Mouse (Mus musculus): ENCODE results near the gene Iqcf4.
"Not testable (repeated sequence)": the region's sequence is repeated elsewhere in the genome, so short reads cannot be mapped to it uniquely, and the experiment has no call there.

The Iqcf4 gene

DNA sequence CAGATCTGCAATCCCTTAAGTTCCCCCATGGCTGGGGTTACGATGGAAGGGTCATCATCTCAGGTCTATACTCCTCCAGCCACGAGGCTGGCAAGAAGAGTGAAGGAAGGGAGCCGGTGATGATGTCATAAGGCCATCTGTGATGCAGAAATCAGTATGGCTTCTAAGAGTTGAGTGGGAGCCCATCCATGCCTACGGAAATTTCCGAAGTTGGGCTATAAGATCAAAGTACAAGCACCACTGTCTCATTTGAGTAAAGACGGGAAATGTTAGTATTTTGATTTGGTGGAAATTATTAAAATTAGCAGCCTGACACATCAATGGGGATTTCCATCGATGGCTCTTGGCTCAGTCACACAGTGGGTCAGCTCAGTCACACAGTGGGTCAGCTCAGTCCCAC, at the start of gene Iqcf4:
Iqcf4 (minus strand) TSS at position 101 of the 400 bp plus-strand sequence.
- DNase-seq (ENCODE audit: low read depth, low spot score) = no peak

GRCm38 (mm10) chr9:106617496-106617895, 46.7 kb upstream of the Iqcf4 start:
- no peak for DNase-seq (ENCODE audit: low read depth, low spot score)

DNA sequence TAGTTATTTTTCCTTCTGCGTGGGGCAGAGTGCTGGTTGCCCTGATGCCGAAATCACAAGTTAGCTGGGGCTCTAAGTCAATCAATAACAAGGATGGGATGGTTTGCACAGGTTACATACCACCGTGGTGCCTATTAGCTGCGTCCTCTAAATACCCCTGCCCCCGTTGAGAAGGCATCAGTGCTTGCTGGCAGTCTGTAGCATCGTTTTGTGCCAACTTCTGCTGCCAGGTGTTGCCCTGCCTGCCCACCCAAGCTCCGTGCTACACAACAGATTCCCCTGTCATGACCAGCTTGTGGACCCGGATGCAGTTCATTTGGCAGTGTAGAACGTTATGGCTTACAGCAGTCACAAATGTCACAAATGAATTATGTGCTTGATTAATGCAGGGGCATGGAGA, 45.5 kb upstream of the Iqcf4 start:
- DNase-seq (ENCODE audit: low read depth, low spot score) = no peak

GRCm38 (mm10) chr9:106614616-106615015, 43.8 kb upstream of the Iqcf4 start:
- DNase-seq (ENCODE audit: low read depth, low spot score) = no peak

DNA sequence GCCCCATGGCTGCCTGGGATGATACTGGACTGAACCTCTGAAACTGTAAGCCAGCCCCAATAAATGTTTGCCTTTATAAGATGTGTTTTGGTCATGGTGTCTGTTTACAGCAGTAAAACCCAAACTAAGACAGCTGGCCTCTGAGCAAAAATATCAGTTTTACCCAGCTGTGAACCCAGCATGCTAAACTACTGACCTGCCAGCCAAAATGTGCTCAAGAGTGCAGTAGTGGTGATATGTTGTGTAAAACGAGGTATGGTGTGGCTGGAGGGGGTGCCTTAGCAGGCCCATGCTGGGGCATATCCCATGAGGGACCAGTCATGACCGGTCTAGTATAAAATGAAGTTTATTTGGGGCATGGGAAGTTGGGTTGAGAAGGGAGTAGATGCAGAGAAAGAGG, 43.2 kb upstream of the Iqcf4 start:
- DNase-seq (ENCODE audit: low read depth, low spot score) = no peak

DNA sequence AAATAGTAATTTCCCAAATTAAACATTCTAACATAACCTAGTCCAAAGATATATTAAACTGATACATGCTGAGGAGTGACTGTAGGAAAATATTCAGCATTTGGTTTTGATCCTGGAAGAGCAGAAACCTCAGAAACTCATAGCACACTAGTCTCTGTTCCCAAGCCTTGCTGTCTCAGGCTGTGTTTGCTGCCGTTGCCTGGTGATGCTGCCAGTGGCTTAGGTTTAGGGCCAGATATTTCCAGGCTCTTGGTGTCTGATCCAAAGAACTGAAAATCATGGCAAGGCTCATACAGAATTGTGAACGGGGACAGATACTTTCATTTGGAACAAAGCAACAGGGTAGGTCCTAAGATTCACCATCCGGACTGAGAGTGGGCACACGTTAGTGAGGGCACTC, 39.9 kb upstream of the Iqcf4 start:
- DNase-seq (ENCODE audit: low read depth, low spot score) = no peak

GRCm38 (mm10) chr9:106600546-106600945, 29.8 kb upstream of the Iqcf4 start:
- peak; percentile 4 for DNase-seq (ENCODE audit: low read depth, low spot score)

DNA sequence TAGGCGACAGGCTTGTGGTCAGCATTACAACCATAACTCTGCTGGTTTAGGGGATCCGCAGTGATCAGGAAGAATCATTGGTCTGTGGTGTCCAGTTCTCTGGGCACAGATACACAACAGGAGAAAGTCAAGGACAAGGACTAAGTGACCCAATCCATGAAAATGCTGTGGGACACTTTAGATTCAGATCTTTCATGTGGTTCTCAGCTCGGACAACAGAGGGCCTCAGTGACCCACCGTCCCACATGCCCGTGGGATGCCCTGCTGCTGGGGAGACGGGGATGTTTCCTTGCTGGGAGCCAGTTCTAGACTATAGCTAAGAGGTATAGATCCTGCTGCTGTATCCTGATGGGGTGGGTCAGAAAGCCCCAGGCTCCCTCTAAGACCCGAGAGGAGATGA, 27.7 kb upstream of the Iqcf4 start:
- no peak for DNase-seq (ENCODE audit: low read depth, low spot score)

DNA sequence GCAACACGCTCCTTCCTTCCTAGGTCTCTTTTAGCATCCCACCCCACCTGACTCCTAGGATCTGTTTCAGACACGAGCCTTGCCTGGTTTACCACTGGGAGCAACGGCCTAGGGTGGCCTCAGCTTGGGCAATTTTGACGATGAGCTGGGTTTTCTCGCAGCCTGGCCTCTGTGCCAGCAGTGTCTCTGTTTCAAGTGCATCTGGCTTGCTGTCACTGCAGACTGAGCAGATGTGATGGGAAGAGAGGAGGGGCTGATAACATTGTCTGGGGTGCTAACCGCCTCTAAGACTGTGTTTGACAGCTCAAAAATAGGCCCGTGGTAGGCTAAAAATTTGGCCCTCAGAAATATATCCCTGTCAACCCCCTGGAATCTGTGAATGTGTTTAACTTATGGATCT, 25.0 kb upstream of the Iqcf4 start:
- DNase-seq (ENCODE audit: low read depth, low spot score) = no peak

DNA sequence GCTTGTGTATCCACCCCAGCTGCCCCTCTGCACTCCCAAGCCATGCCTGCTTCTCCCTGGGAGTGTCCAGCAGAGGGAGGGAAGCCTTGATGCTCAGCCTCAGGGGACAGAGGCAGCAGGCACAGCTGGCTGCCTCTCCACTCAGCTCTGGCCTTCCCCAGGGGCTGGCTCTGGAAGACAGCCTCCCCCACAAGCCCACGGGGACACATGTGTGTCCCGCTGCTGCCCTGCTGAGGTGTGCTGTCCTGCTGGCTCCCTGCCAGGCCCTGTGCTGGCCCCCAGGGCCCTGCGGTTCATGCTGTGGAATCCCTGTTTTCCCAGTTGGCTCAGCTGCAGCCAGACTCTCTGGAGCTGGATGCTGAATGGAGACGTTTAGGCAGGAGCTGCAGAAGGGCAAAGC, 24.6 kb upstream of the Iqcf4 start:
- DNase-seq (ENCODE audit: low read depth, low spot score) = not testable (repeated sequence)

- DNase-seq (ENCODE audit: low read depth, low spot score) = no peak
Observed at GRCm38 (mm10) chr9:106592158-106592557, 21.4 kb upstream of the Iqcf4 start.

DNA sequence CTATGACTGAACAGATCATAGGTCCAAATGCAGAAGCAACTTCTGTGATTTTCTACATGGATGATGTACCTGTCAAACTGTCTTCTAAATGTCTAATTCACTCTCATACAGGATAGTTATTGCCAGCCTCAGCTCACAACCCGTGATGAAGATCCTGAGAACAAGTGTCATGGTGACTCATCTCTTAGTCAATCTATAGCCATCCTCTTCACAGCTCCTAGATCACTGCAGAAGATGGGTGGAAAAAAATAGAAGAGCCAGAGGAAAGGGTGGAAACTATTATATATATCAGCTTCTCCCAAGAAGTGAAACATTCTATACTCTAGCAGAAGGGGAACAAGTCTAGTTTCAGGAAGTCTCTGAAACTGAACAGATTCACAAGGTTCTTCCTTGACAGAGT, 11.8 kb upstream of the Iqcf4 start:
- no peak for DNase-seq (ENCODE audit: low read depth, low spot score)

- DNase-seq (ENCODE audit: low read depth, low spot score) = no peak
Observed at GRCm38 (mm10) chr9:106580016-106580415, 9.2 kb upstream of the Iqcf4 start.

- no peak for DNase-seq (ENCODE audit: low read depth, low spot score)
Observed at GRCm38 (mm10) chr9:106576112-106576511, 5.3 kb upstream of the Iqcf4 start.

DNA sequence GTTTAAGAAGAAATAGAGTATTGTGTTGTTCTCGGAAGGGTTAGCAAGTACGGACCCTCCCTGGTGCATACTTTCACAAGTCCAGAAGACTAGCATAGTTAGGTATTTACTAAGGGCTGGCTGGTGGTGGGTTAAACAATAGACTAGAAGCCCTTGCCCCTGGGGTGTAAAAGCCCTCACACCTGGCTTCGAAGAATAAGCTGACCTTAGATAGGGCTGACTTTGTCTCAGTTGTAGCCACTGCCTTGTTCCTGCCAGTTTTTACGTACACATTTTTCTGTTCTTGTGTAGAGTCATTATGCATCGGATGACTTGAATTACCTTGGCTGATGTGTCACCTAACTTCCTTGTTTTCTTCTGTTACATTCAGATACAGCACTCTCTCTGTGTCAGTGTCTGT, 2.6 kb upstream of the Iqcf4 start:
- DNase-seq (ENCODE audit: low read depth, low spot score) = no peak

DNA sequence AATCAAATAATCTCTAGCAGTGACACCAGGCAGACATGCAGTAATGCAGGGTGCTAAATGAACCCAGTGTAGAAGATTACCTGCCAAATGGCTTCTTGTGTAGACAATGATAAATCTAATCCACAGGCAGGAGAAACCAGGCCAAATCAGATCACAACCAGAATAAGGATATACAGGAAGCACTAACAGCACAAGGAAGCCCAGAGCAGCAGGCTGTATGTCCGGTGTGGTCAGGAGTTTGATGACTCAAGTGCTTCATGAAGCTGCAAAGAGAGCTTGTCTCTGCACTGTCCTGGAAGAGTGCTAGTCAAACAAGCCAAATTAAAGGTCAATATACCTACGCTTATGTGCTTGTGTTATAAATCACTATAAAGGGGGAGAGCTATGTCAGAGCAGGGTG, 1.4 kb upstream of the Iqcf4 start:
- DNase-seq (ENCODE audit: low read depth, low spot score) = no peak

- no peak for DNase-seq (ENCODE audit: low read depth, low spot score)
Observed at GRCm38 (mm10) chr9:106566437-106566836, 4.4 kb downstream of the Iqcf4 start.

GRCm38 (mm10) chr9:106564025-106564424, 6.8 kb downstream of the Iqcf4 start:
- DNase-seq (ENCODE audit: low read depth, low spot score) = no peak

GRCm38 (mm10) chr9:106562291-106562690, 8.5 kb downstream of the Iqcf4 start:
- DNase-seq (ENCODE audit: low read depth, low spot score) = no peak

DNA sequence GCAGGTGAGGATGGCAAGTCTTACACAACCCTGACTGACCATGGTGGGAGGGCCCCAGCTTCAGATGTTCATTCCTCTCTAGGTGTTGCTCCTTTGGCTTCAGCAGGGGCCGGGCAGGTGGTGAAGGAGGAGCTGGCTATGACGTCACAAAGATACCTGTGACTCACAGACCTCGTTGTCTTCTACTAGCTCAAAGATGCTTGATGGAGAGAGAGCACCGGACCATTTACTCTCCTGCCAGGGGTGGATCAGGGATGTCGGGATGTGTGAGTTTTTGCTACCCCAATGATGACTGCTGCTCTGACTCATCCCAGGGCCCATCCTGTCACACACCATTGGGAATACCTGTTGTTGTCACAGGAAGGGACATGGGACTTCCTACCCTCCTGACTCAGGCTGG, 9.3 kb downstream of the Iqcf4 start, which contains the start of gene Iqcf3:
Iqcf3 (minus strand) TSS at position 101 of the 400 bp plus-strand sequence.
- DNase-seq (ENCODE audit: low read depth, low spot score) = no peak

- DNase-seq (ENCODE audit: low read depth, low spot score) = no peak
Observed at GRCm38 (mm10) chr9:106534975-106535374, 35.8 kb downstream of the Iqcf4 start.

- DNase-seq (ENCODE audit: low read depth, low spot score) = no peak
Observed at GRCm38 (mm10) chr9:106534296-106534695, 36.5 kb downstream of the Iqcf4 start.

DNA sequence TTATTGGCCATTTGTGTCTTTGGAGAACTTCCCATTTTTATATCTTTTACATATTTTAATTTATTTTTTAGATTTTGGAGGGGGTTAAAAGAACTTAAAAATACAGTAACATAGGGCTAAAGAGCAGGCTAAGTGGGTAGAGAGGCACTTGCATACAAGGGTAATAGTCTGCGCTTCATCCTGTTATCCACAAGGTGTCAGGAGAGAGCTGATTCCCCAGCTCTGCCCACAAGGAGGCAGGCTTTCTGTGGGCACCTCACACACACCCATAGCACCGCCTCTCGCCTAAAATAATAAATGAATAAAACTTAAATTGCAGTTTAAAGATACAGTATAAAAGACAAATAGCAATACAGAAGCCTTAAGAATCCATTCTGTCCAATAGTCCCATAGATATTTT, 39.0 kb downstream of the Iqcf4 start:
- DNase-seq (ENCODE audit: low read depth, low spot score) = peak; percentile 2

- no peak for DNase-seq (ENCODE audit: low read depth, low spot score)
Observed at GRCm38 (mm10) chr9:106519909-106520308, 50.9 kb downstream of the Iqcf4 start.

- no peak for DNase-seq (ENCODE audit: low read depth, low spot score)
Observed at GRCm38 (mm10) chr9:106519433-106519832, 51.4 kb downstream of the Iqcf4 start.

All from c-Kit-negative CD71-positive TER-119-positive erythroid progenitor cells, embryonic 14.5 days (primary cell).